In the genomic region with DNA sequence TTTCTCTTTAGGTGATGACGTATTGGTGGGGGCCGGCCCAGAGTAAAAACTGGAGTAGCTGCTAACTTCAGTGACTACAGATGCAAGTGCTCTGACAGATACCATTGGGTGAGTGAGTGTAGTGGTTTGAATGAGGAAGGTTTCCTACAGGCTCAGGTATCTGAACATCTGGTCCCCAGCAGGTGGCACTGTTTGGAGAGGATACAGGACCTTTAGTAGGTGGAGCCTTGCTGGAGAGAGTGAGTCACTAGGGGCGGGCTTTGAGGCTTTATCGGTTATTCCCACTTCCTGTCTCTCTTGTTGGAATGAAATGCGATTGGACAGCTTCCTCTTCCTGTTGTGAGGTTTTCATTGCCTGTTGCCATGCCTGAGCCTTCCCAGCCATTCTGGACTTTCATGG, we compare ENCODE assay signal across 11 mouse cellular contexts.
A peak's percentile ranks its signal among the peaks of the same experiment; 100 is the strongest.
DNase-seq lines count a peak whose midpoint lies in the region; ATAC-seq and TF ChIP-seq lines count a peak whose summit lies in the region.
"Had no signal": no experiment of that assay in that cellular context is flagged by ENCODE, and none has a peak within 500 bp of the region (broad histone marks: within the 10 kb centered on the region; RNA-seq: fewer than 3 reads in every experiment).

No protein-coding gene starts in this region.

- H3K36me3 ChIP-seq in liver, embryonic 11.5 days (ENCODE audit: control insufficient read depth, insufficient read depth, low read length): no peaks in the 10 kb centered on the region
- H3K36me3 ChIP-seq in forebrain, embryonic 15.5 days: no peaks in the 10 kb centered on the region

- H3K9me3 ChIP-seq in liver, embryonic 11.5 days (ENCODE audit: control insufficient read depth, low read length): no peaks in the 10 kb centered on the region
- no peaks in the 10 kb centered on the region for H3K9me3 ChIP-seq in forebrain, embryonic 15.5 days

- no peak for DNase-seq in gastrocnemius, adult 2 months
- DNase-seq in gastrocnemius, adult 8-10 months (ENCODE audit: low spot score in 2 of 2): no peak
- peak; percentile 10 for DNase-seq in liver
- DNase-seq in liver, embryonic 11.5 days (ENCODE audit: low spot score): no peak
- peak; percentile 19 for DNase-seq in MN1 (ENCODE audit: low spot score)
- DNase-seq in induced T-regulatory cell, adult 2 months (ENCODE audit: low read depth): peak; percentile 4
- no peak for DNase-seq in frontal cortex, postnatal 25 days (ENCODE audit: low spot score in 2 of 2)
- DNase-seq: embryo, embryonic 11 days; gastrocnemius, postnatal 36 days had no signal

- H3K27me3 ChIP-seq in liver, embryonic 11.5 days (replicated peaks; ENCODE audit: control insufficient read depth, insufficient read depth, low read length): no peaks in the 10 kb centered on the region
- H3K27me3 ChIP-seq in forebrain, embryonic 15.5 days: no peaks in the 10 kb centered on the region

- 70% methylated on average over 5 of the region's 5 CpGs for WGBS in liver, embryonic 11.5 days
- 90% methylated on average over 5 of the region's 5 CpGs for WGBS in forebrain, embryonic 15.5 days

- no peak overlapping the region for H3K4me3 ChIP-seq in gastrocnemius, adult 2 months
- H3K4me3 ChIP-seq in liver, embryonic 11.5 days (ENCODE audit: low read depth, low read length): no peak overlapping the region
- no peak overlapping the region for H3K4me3 ChIP-seq in forebrain, embryonic 15.5 days

- no peak for ATAC-seq in liver, embryonic 11.5 days (replicated peaks; ENCODE audit: low FRiP score)
- ATAC-seq in forebrain, embryonic 15.5 days (replicated peaks): no peak

- no peak overlapping the region for H3K4me2 ChIP-seq in liver, embryonic 11.5 days
- H3K4me2 ChIP-seq in forebrain, embryonic 15.5 days (replicated peaks): no peak overlapping the region
- H3K4me2 ChIP-seq: midbrain, embryonic 11.5 days had no signal

- TF ChIP-seq CTCF in gastrocnemius, adult 2 months (IDR thresholded peaks at IDR 0.05): peak; percentile 38

- H3K9ac ChIP-seq in liver, embryonic 11.5 days (ENCODE audit: low read depth, low read length): no peak overlapping the region
- H3K9ac ChIP-seq in forebrain, embryonic 15.5 days (replicated peaks): no peak overlapping the region

- H3K27ac ChIP-seq in gastrocnemius, adult 2 months: no peak overlapping the region
- no peak overlapping the region for H3K27ac ChIP-seq in liver, embryonic 11.5 days (ENCODE audit: low read depth, low read length)
- no peak overlapping the region for H3K27ac ChIP-seq in forebrain, embryonic 15.5 days (replicated peaks)

- no peaks in the 10 kb centered on the region for H3K4me1 ChIP-seq in liver, embryonic 11.5 days (replicated peaks; ENCODE audit: control insufficient read depth, insufficient read depth, low read length)
- no peaks in the 10 kb centered on the region for H3K4me1 ChIP-seq in forebrain, embryonic 15.5 days

- intact Hi-C loops in gastrocnemius, adult 2 months (cut with DNase I): loop anchor here (5.0 kb wide), 1 partner anchor 346 kb away; no protein-coding TSS in a partner anchor

Comparison
In these comparisons a context has a peak if more than half of its experiments do, and no peak if none do; other contexts are left out.
1. DNase-seq: peak in liver (single experiment), MN1 (single experiment) and induced T-regulatory cell, adult 2 months (single experiment); none in gastrocnemius, adult 2 months (single experiment), gastrocnemius, adult 8-10 months (0 of 2), liver, embryonic 11.5 days (single experiment) and frontal cortex, postnatal 25 days (0 of 2).